Mouse (Mus musculus) MEL (cell line): ENCODE data around the gene Rassf1. TPM values are rescaled to one million over a fixed set of nuclear protein-coding genes. Genes with fewer than 3 reads are reported as not detected.

ENCODE experiments used
- DNase-seq: peaks from one replicate; pipeline ENCODE4 v3.0.0; 2011; ENCODE audit warnings: low read depth, low spot score
- H3K27ac ChIP-seq: 2 replicates; pipeline ENCODE4 v1.5.1; 2012; ENCODE audit warnings: low read depth, mild to moderate bottlenecking, control low read depth, low read length, moderate library complexity; ENCODE audit not compliant: control insufficient read depth
- H3K27me3 ChIP-seq, 2 experiments: fragments of 150-350 bp in 1 of 2; sonication (generic) in 1 of 2; 2 replicates each; pipeline ENCODE4 v1.6.1; 2012; ENCODE audit warnings: low read length in 2 of 2, mild to moderate bottlenecking in 2 of 2, improper control_type of control experiment in 1 of 2, moderate library complexity in 1 of 2; ENCODE audit not compliant: insufficient read depth in 2 of 2, control insufficient read depth in 1 of 2
- H3K36me3 ChIP-seq, 2 experiments: 2 replicates each; pipeline ENCODE4 v1.6.1; 2012 to 2014; ENCODE audit warnings: low read length in 2 of 2, improper control_type of control experiment in 1 of 2, inconsistent platforms in 1 of 2, mild to moderate bottlenecking in 1 of 2; ENCODE audit not compliant: insufficient read depth in 2 of 2, control insufficient read depth in 1 of 2
- H3K4me1 ChIP-seq, 2 experiments: fragments of 150-350 bp in 1 of 2; sonication (generic) in 1 of 2; 2 replicates each; pipeline ENCODE4 v1.6.1; 2012; ENCODE audit warnings: low read length in 2 of 2, improper control_type of control experiment in 1 of 2, mild to moderate bottlenecking in 1 of 2; ENCODE audit not compliant: insufficient read depth in 2 of 2, control insufficient read depth in 1 of 2
- H3K4me3 ChIP-seq, 2 experiments: fragments of 150-350 bp in 1 of 2; sonication (generic) in 1 of 2; 2 replicates each; pipeline ENCODE4 v1.5.1; 2012; ENCODE audit warnings: low read depth in 2 of 2, low read length in 2 of 2, mild to moderate bottlenecking in 2 of 2, moderate library complexity in 2 of 2, control low read depth in 1 of 2, improper control_type of control experiment in 1 of 2; ENCODE audit not compliant: control insufficient read depth in 1 of 2, insufficient read depth in 1 of 2
- H3K79me2 ChIP-seq: 2 replicates; pipeline ENCODE4 v1.6.1; 2012; ENCODE audit warnings: mild to moderate bottlenecking, low read length, moderate library complexity; ENCODE audit not compliant: control insufficient read depth, poor library complexity, insufficient read depth
- H3K9ac ChIP-seq: 2 replicates; pipeline ENCODE4 v1.6.1; 2012; ENCODE audit warnings: low read depth, mild to moderate bottlenecking, control low read depth, low read length, moderate library complexity; ENCODE audit not compliant: control insufficient read depth, poor library complexity, severe bottlenecking
- H3K9me3 ChIP-seq: fragments of 150-350 bp; sonication (generic); replicated peaks from 2 replicates; pipeline ENCODE4 v1.6.1; 2012; ENCODE audit warnings: mild to moderate bottlenecking, low read length, improper control_type of control experiment, moderate library complexity; ENCODE audit not compliant: insufficient read depth
- CHD1 ChIP-seq: IDR thresholded peaks from 2 replicates; pipeline ENCODE4 v1.6.1; 2012; ENCODE audit warnings: low read depth, mild to moderate bottlenecking, inconsistent platforms, low read length, improper control_type of control experiment
- CTCF ChIP-seq, 3 experiments: IDR thresholded peaks in 2 of 3; conservative IDR thresholded peaks in 1 of 3; 2 replicates each; pipeline ENCODE4 v1.5.1; 2011 to 2012; ENCODE audit warnings: low read length in 3 of 3, low read depth in 2 of 3, mild to moderate bottlenecking in 2 of 3, improper control_type of control experiment in 1 of 3, inconsistent platforms in 1 of 3, mixed read lengths in 1 of 3, moderate library complexity in 1 of 3; ENCODE audit not compliant: control insufficient read depth in 1 of 3, insufficient read depth in 1 of 3, poor library complexity in 1 of 3, severe bottlenecking in 1 of 3
- E2F4 ChIP-seq: IDR thresholded peaks from 2 replicates; pipeline ENCODE4 v1.6.1; 2011; ENCODE audit warnings: low read depth, low read length, improper control_type of control experiment, borderline replicate concordance
- EP300 ChIP-seq, 2 experiments: IDR thresholded peaks; 2 replicates each; pipeline ENCODE4 v1.6.1; 2011; ENCODE audit warnings: improper control_type of control experiment in 2 of 2, low read length in 2 of 2, low read depth in 1 of 2, mild to moderate bottlenecking in 1 of 2
- ETS1 ChIP-seq: IDR thresholded peaks from 2 replicates; pipeline ENCODE4 v1.6.1; 2012; ENCODE audit warnings: low read depth, mild to moderate bottlenecking, inconsistent platforms, low read length, improper control_type of control experiment, moderate library complexity
- GATA1 ChIP-seq: IDR thresholded peaks from 2 replicates; pipeline ENCODE4 v1.6.1; 2011; ENCODE audit warnings: low read depth, low read length, improper control_type of control experiment
- HCFC1 ChIP-seq: IDR thresholded peaks from 2 replicates; pipeline ENCODE4 v1.6.1; 2012; ENCODE audit warnings: low read depth, mild to moderate bottlenecking, inconsistent platforms, low read length, improper control_type of control experiment, moderate library complexity
- JUND ChIP-seq: IDR thresholded peaks from 2 replicates; pipeline ENCODE4 v1.6.1; 2011; ENCODE audit warnings: low read depth, mild to moderate bottlenecking, improper control_type of control experiment, low read length
- MAFK ChIP-seq: IDR thresholded peaks from 2 replicates; pipeline ENCODE4 v1.6.1; 2011; ENCODE audit warnings: low read depth, mild to moderate bottlenecking, low read length, improper control_type of control experiment, borderline replicate concordance
- MAX ChIP-seq: IDR thresholded peaks from 2 replicates; pipeline ENCODE4 v1.6.1; 2011; ENCODE audit warnings: low read length, improper control_type of control experiment
- MXI1 ChIP-seq: IDR thresholded peaks from 2 replicates; pipeline ENCODE4 v1.6.1; 2011; ENCODE audit warnings: mild to moderate bottlenecking, low read depth, low read length, improper control_type of control experiment
- MYB ChIP-seq: IDR thresholded peaks from 2 replicates; pipeline ENCODE4 v1.6.1; 2011; ENCODE audit warnings: mild to moderate bottlenecking, low read depth, low read length, improper control_type of control experiment
- MYC ChIP-seq: IDR thresholded peaks from 2 replicates; pipeline ENCODE4 v1.6.1; 2011; ENCODE audit warnings: low read depth, mild to moderate bottlenecking, low read length, improper control_type of control experiment, moderate library complexity
- NELFE ChIP-seq: IDR thresholded peaks from 2 replicates; pipeline ENCODE4 v1.6.1; 2011; ENCODE audit warnings: low read depth, low read length, improper control_type of control experiment
- NRF1 ChIP-seq: IDR thresholded peaks from 2 replicates; pipeline ENCODE4 v1.6.1; 2014; ENCODE audit warnings: low read depth, mild to moderate bottlenecking, inconsistent platforms, low read length, improper control_type of control experiment, moderate library complexity; ENCODE audit not compliant: poor library complexity, insufficient read depth, severe bottlenecking
- POLR2A ChIP-seq, 2 experiments: IDR thresholded peaks; 2 replicates each; pipeline ENCODE4 v1.6.1; 2011 to 2012; ENCODE audit warnings: low read length in 2 of 2, mild to moderate bottlenecking in 2 of 2, control low read depth in 1 of 2, improper control_type of control experiment in 1 of 2, low read depth in 1 of 2, moderate library complexity in 1 of 2; ENCODE audit not compliant: control insufficient read depth in 1 of 2, insufficient read depth in 1 of 2, poor library complexity in 1 of 2
- POLR2AphosphoS2 ChIP-seq: IDR thresholded peaks from 2 replicates; pipeline ENCODE4 v1.6.1; 2011; ENCODE audit warnings: low read length, improper control_type of control experiment
- POLR2AphosphoS5 ChIP-seq: IDR thresholded peaks from 2 replicates; pipeline ENCODE4 v1.6.1; 2012; ENCODE audit warnings: low read depth, borderline replicate concordance, mild to moderate bottlenecking, inconsistent platforms, low read length, moderate library complexity, mixed read lengths
- RCOR1 ChIP-seq: IDR thresholded peaks from 2 replicates; pipeline ENCODE4 v1.6.1; 2012; ENCODE audit warnings: low read depth, mild to moderate bottlenecking, inconsistent platforms, low read length, improper control_type of control experiment
- SIN3A ChIP-seq: IDR thresholded peaks from 2 replicates; pipeline ENCODE4 v1.6.1; 2012; ENCODE audit warnings: low read length, improper control_type of control experiment, inconsistent platforms
- SMC3 ChIP-seq: IDR thresholded peaks from 2 replicates; pipeline ENCODE4 v1.6.1; 2011; ENCODE audit warnings: low read depth, low read length, improper control_type of control experiment
- TAL1 ChIP-seq: IDR thresholded peaks from 2 replicates; pipeline ENCODE4 v1.6.1; 2012; ENCODE audit warnings: mild to moderate bottlenecking, inconsistent platforms, low read length, moderate library complexity, mixed read lengths
- TBP ChIP-seq: IDR thresholded peaks from 2 replicates; pipeline ENCODE4 v1.8.0; 2011; ENCODE audit warnings: low read depth, low read length, improper control_type of control experiment
- ZC3H11A ChIP-seq: IDR thresholded peaks from 2 replicates; pipeline ENCODE4 v1.6.1; 2012; ENCODE audit warnings: low read depth, mild to moderate bottlenecking, inconsistent platforms, low read length, improper control_type of control experiment
- ZNF384 ChIP-seq: IDR thresholded peaks from 2 replicates; pipeline ENCODE4 v1.6.1; 2012; ENCODE audit warnings: low read depth, mild to moderate bottlenecking, inconsistent platforms, low read length, improper control_type of control experiment
- polyA plus RNA-seq, 2 experiments: library from polyadenylated mRNA; stranded (reverse) in 1 of 2; unstranded in 1 of 2; fragments of >175 nt in 1 of 2; fragments of >200 nt in 1 of 2; gene quantifications; 2 replicates each; pipeline versions ENCODE4 v1.2.1 to v1.2.4; 2012; ENCODE audit warnings: low replicate concordance in 2 of 2, low read depth in 1 of 2; ENCODE audit not compliant: insufficient read length in 2 of 2, insufficient read depth in 1 of 2, missing spikeins in 1 of 2
- total RNA-seq: library from RNA; depleted of rRNA; stranded (reverse); fragments of 300-350 nt; gene quantifications from 2 replicates; pipeline ENCODE4 v1.2.3, GENCODE M21; 2012

The Rassf1 gene
- total and polyA plus RNA-seq, 3 experiments: 48.0 to 56.9 TPM; not detected in 1

DNA sequence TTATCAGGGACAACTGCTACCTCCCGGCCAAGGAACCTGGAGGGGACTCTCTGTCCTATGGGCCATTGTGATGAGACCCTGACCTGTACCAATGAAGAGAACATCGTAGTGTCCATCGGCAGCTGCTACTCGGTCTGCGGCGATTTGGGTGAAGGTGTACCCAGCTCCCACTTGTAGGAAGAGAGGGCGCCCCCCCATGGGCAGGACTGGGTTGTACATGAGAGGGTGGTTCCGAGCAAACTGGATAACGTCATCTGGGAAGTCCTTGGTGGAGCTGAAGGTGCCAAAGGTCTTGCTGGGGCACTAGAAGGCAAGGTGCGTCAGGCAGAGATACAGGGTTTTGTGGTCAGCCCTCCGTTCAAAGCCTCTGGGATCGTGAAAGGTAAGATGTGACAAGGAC, 49.4 kb downstream of the Rassf1 start:
- DNase-seq: no peak
- TF ChIP-seq RCOR1 (no peak), CTCF (IDR thresholded peaks at IDR 0.05 in 2 of 3, conservative IDR thresholded peaks at IDR 0.05 in 1 of 3; ENCODE audit: control insufficient read depth in 1 of 3, insufficient read depth in 1 of 3, low read depth in 2 of 3, low read length in 3 of 3, poor library complexity in 1 of 3, severe bottlenecking in 1 of 3) (peak; percentile 41 to 56 (median 41))
- Histone ChIP-seq H3K36me3 (peaks cover 0 to 6% of the 10 kb centered on the region in 2 experiments; a peak in 2 of 4 replicates), H3K4me1 (peaks cover 0 to 18% of the 10 kb centered on the region in 2 experiments; a peak in 2 of 4 replicates), H3K27ac (no peak overlapping the region), H3K4me3 (no peak overlapping the region), H3K9ac (no peak overlapping the region), H3K9me3 (no peaks in the 10 kb centered on the region), H3K79me2 (no peaks in the 10 kb centered on the region; the same call in 1 of the 2 replicates), H3K27me3 (no peaks in the 10 kb centered on the region)

GRCm38 (mm10) chr9:107601275-107601674, 49.9 kb downstream of the Rassf1 start:
- DNase-seq: no peak
- Histone ChIP-seq H3K27ac (no peak overlapping the region), H3K4me3 (no peak overlapping the region), H3K79me2 (no peaks in the 10 kb centered on the region; the same call in 1 of the 2 replicates), H3K36me3 (peaks cover 0 to 6% of the 10 kb centered on the region in 2 experiments; a peak in 2 of 4 replicates), H3K9ac (no peak overlapping the region), H3K27me3 (no peaks in the 10 kb centered on the region), H3K4me1 (peaks cover 0 to 16% of the 10 kb centered on the region in 2 experiments; a peak in 2 of 4 replicates), H3K9me3 (no peaks in the 10 kb centered on the region)
- TF ChIP-seq ETS1: no peak
- no peak for TF ChIP-seq HCFC1
- TF ChIP-seq MYB: no peak
- TF ChIP-seq POLR2AphosphoS2: no peak
- TF ChIP-seq MYC: no peak
- TF ChIP-seq JUND: no peak
- no peak for TF ChIP-seq POLR2A (IDR thresholded peaks at IDR 0.05; ENCODE audit: control insufficient read depth in 1 of 2, insufficient read depth in 1 of 2, low read depth in 1 of 2, low read length in 2 of 2, poor library complexity in 1 of 2)
- TF ChIP-seq NELFE: no peak
- no peak for TF ChIP-seq NRF1
- no peak for TF ChIP-seq EP300 (IDR thresholded peaks at IDR 0.05; ENCODE audit: low read depth in 1 of 2, low read length in 2 of 2)

DNA sequence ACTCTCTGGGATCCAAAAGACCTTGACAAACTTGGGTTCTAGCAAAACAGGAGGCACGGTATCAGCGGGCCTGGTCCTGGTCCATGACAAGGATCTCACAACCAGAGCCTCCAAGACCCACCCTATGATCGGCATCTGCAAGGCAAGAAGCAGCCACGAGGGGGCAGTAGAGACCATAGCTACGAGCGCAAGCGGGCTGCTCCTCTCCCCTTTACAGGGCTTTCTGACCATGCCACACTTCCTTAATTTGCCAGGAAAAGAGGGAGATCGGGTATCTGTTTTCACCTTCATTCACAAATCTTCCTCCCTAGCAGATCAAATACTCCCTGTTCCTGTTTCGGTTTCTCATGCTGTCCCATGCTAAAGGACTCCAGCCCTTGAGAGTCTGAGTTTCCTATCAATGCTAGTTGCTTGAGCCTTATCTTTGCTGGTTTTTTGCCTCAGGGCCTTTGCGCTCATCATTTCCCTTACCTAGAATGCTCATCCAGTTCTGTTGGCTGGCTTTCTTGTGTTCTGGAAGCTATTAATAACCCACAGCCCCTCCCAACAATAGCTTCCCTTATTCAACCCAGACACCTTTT, 50.8 kb downstream of the Rassf1 start:
- Histone ChIP-seq H3K27me3 (no peaks in the 10 kb centered on the region), H3K9ac (peak overlapping the region; percentile 63), H3K4me1 (peaks cover 0 to 15% of the 10 kb centered on the region in 2 experiments; a peak in 2 of 4 replicates), H3K9me3 (no peaks in the 10 kb centered on the region), H3K4me3 (peak overlapping the region; percentile 51 to 62), H3K27ac (peak overlapping the region; percentile 64), H3K79me2 (no peaks in the 10 kb centered on the region; the same call in 1 of the 2 replicates), H3K36me3 (peaks cover 0 to 6% of the 10 kb centered on the region in 2 experiments; a peak in 2 of 4 replicates)
- DNase-seq: peak; percentile 90
- TF ChIP-seq MAX (0 out of 2 replicates have a peak, but pooled peaks have one; percentile 31), MXI1 (peak; percentile 44), MYC (peak; percentile 53; the same call in 1 of the 2 replicates), POLR2AphosphoS5 (no peak), CHD1 (no peak), ETS1 (0 out of 2 replicates have a peak, but pooled peaks have one; percentile 22), JUND (no peak), E2F4 (no peak), SMC3 (peak; percentile 90), TAL1 (no peak), HCFC1 (peak; percentile 47; the same call in 1 of the 2 replicates), GATA1 (peak; percentile 83), SIN3A (peak; percentile 64; the same call in 1 of the 2 replicates), ZC3H11A (peak; percentile 93), ZNF384 (0 out of 2 replicates have a peak, but pooled peaks have one; percentile 18), TBP (peak; percentile 39; the same call in 1 of the 2 replicates), MAFK (no peak)
